Mouse (Mus musculus): ENCODE data around the gene Grk5.

Gene Grk5

GRCm38 (mm10) chr19:60972281-60973015 is 82.9 kb downstream of the Grk5 start:
- DNase-seq (ENCODE audit: low read depth, low spot score) = no peak

GRCm38 (mm10) chr19:60973508-60973907 is 84.0 kb downstream of the Grk5 start:
- DNase-seq (ENCODE audit: low read depth, low spot score) = no peak

DNA sequence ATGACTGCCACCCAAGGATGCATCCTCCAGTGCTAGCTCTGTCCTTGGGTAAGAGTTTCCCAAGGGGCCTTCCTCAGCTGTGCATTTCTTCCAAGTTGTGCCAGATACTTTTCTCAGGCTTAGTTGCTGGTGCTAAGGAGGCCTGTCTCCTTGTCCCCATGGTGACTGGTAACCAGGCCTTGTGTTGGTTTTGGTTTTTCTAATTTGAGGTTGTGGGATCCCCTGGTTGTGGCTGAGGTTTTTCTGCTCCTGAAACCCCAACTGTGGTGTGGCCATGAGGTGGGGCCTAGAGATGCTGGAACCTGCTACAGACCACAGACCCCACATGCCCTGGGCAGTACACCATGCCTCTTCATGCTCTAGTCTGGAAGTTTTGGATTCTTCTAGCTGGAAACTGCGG is 90.0 kb downstream of the Grk5 start:
- DNase-seq (ENCODE audit: low read depth, low spot score) = no peak

DNA sequence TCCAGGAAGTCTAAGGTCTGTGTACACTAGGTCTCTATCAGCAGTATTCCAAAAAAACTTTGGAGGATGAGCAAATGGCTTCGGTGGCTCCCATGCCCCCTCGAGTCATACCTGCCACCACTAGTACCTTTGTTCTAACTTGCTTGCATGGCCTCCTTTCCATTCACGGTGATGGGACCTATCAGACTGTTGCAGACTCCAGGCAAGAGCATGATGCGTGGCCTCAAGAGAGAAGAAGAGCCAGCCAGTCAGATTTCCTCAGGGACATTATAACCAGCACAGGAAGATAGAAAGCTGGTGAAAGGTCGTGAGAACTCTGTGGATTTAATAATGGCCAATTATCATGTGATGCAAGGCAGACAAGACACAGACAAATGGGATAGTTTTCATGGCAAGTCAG is 91.8 kb downstream of the Grk5 start:
- DNase-seq (ENCODE audit: low read depth, low spot score) = no peak

GRCm38 (mm10) chr19:60981894-60982293 is 92.3 kb downstream of the Grk5 start:
- no peak for DNase-seq (ENCODE audit: low read depth, low spot score)

- DNase-seq (ENCODE audit: low read depth, low spot score) = no peak
These were observed 100.2 kb downstream of the Grk5 start for GRCm38 (mm10) chr19:60989766-60990165.

GRCm38 (mm10) chr19:60994214-60994613 is 104.7 kb downstream of the Grk5 start:
- no peak for DNase-seq (ENCODE audit: low read depth, low spot score)

DNA sequence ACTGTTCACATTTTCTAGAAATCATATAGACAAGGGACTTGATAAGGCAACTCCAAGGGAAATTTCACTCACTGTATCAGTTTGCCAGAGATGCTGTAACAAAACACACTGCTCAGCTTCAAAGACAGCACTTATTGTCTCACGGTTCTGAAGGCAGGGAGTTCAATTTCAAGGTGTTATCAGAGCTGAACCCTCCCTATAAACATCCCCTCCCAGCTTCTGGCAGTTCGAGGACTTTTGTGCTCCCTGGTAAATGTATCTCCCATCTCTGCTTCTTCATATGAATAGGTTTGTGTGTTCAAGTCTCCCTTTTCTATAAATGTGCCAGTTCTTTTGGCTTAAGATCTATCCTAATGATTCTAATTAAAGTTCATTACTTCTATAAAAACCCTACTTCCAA is 105.3 kb downstream of the Grk5 start:
- DNase-seq (ENCODE audit: low read depth, low spot score) = no peak

DNA sequence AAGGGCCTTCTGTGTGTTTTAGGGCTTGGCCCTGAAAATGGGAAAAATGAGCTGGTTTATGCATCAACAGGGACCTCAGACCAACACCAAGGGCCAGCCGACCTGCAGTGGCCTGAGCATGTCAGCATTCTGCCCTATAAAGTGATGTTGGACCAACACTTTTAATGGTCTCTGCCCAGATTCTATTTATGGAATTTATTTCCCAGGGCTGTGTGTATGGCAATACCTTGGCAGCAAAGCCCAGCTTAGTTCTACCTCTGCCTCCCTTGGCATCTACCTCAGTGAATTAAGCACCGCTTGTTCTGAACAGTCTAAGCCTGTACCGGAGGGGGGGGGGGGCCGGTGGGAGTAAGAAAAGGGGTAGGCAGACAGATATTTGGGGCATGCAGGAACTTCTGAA is 108.2 kb downstream of the Grk5 start:
- DNase-seq (ENCODE audit: low read depth, low spot score) = no peak

GRCm38 (mm10) chr19:60999652-61000051 is 110.1 kb downstream of the Grk5 start:
- no peak for DNase-seq (ENCODE audit: low read depth, low spot score)

- DNase-seq (ENCODE audit: low read depth, low spot score) = no peak
These were observed 111.4 kb downstream of the Grk5 start for GRCm38 (mm10) chr19:61000958-61001357.

GRCm38 (mm10) chr19:61009266-61009665 is 119.7 kb downstream of the Grk5 start:
- no peak for DNase-seq (ENCODE audit: low read depth, low spot score)

DNA sequence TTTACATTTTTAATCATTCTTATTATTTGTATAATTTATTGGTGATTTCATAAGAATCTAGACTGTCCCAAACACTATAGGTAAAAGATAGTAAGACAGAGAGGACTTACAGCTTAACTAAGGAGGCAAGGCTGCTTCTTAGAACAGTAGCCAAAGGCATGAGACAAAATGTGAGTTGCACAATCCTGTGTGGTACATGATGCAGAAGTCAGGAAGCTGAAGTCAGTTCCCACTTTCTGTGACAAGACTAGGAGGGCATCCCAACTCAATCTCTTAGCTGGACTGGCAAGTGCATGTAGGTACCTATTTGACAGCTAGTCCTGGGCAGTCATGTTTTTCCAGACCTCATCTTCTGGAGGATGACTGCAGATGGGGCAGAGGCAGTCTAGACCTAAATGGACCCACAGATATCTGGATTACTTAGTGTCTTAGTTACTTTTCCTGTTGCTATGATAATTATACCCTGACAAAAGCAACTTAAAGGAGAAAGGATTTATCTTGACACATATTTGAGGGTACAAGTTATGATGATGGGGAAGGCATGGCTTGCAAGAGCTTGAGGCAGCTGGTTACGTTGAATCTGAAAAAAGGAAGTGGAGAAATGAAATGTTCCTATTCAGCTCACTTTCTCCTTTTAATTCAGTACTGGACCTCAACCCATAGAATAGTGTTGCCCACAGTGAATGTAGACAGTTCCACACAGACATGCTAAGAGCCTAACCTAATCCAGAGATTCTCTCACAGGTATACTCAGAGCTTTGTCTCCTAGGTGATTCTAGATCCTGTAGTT is 128.1 kb downstream of the Grk5 start:
- no peak for DNase-seq (ENCODE audit: low read depth, low spot score)

DNA sequence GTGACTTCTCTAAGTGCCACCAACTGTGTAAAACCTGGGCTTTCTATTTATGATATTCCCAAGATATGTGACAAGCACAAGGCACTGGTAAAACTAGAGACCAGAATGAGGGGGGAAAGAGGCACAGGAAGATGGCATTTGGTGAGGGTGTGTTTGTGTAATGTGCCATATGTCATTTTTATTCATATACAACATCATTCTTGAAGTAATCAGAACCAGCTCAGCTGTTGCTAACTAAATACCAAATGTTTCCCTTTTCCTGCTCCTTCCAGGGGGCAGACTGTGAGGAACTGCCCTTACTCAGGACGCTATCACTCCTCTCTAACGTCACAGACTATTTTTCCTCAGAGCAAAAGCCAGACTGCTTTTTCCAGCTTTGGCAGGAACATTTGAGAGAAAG is 132.0 kb downstream of the Grk5 start:
- DNase-seq (ENCODE audit: low read depth, low spot score) = no peak

DNA sequence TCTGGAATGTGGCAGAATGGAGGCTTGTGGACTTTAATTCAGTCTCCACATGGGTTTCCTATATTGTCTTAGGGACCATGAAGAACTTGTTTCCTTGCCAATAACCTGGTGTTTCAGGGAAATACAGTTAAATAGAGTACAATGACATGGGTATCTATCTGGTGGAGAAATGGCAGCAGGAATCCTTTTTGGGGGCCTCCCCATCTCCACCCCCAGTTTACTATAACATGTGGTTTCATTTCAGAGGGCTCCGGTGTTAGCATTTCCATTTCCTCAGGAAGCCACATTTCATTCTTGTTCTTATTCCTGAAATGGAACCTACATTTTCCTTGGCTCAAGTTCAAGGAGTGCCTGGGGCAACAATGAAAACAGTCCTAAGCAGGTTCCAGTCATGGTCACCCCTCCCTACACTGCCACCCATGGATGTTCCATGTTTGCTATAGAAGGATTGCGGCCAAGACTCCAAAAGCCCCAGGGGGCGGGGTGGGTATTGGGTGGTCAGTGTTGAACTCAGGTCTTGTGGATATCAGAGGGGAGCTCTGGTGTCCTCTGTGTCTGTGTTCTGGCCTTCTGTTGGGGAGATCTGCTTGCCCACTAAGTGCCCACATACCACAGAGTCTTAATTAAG is 132.5 kb downstream of the Grk5 start:
- DNase-seq (ENCODE audit: low read depth, low spot score) = no peak

GRCm38 (mm10) chr19:61031570-61031969 is 142.0 kb downstream of the Grk5 start:
- DNase-seq (ENCODE audit: low read depth, low spot score) = no peak

- DNase-seq (ENCODE audit: low read depth, low spot score) = no peak
These were observed 149.6 kb downstream of the Grk5 start for GRCm38 (mm10) chr19:61039151-61039550.

DNA sequence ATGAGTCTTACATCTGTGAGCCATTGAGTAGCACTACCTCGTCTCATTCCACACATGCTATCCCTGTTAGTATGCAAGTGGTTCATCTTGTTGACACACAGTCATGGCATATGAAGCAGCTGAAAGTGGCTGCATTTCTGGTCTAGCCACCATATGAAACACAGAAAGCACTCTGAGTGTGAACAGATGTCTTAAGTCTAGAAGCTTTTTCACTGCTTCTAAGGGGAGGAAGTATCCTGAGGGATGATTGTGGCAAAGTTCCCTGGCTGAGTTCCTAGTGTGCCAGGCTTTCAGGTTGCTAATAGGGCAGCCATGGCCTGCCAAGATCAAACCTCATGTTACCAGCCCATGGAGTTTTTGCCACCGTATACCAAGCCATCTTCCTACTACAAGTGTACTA is 159.1 kb downstream of the Grk5 start:
- no peak for DNase-seq (ENCODE audit: low read depth, low spot score)

- no peak for DNase-seq (ENCODE audit: low read depth, low spot score)
These were observed 159.9 kb downstream of the Grk5 start for GRCm38 (mm10) chr19:61049413-61049812.

- DNase-seq (ENCODE audit: low read depth, low spot score) = no peak
These were observed 161.6 kb downstream of the Grk5 start for GRCm38 (mm10) chr19:61051151-61051550.

GRCm38 (mm10) chr19:61052008-61052407 is 162.5 kb downstream of the Grk5 start:
- DNase-seq (ENCODE audit: low read depth, low spot score) = no peak

DNA sequence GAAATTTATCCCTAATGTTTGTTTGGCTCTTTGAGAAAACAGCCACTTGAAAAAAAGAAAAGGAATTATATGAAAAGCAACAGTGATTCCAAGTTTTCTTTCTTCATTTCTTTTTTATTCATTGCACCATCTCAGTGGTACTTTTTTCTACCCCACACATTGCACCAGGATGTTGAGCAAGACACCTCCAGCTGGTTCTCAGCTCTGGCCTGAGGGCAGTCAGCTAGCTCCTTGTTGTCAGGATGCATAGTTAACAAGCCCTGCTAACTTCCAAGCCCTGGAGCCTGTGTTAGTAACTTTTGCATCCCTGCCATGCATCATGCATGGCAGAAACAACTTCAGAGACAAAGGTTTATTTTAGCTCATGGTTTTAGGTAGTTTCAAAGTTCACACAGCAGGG is 163.2 kb downstream of the Grk5 start:
- DNase-seq (ENCODE audit: low read depth, low spot score) = no peak

Measured in WW6 (cell line).